Mouse (Mus musculus): ENCODE results near the gene Olfr513.
A peak's percentile ranks its signal among the peaks of the same experiment; 100 is the strongest.

Gene Olfr513

DNA sequence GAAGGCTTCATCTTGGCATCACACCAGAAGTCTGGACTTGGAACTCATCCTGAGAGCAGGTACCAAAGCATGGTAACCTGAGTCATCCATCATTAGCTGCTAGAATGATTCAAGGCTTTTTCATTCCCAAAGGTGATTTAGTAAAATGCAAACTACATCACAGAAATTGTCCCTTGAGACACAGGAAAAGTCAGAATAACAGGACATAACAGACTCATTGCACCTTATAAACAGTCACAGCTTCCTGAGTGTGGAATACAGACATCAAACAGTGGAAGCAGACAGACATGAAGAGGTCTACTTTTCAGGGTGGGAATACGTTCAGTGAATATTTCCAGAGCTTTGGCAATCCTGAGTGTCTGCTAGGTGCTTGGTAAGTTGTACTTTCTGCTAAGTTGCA, at the start of gene Olfr513:
Gene Olfr513, plus strand, starts transcription at position 301 of the 400 bp plus-strand sequence.
- no peak for DNase-seq (ENCODE audit: low read depth, low spot score)

DNA sequence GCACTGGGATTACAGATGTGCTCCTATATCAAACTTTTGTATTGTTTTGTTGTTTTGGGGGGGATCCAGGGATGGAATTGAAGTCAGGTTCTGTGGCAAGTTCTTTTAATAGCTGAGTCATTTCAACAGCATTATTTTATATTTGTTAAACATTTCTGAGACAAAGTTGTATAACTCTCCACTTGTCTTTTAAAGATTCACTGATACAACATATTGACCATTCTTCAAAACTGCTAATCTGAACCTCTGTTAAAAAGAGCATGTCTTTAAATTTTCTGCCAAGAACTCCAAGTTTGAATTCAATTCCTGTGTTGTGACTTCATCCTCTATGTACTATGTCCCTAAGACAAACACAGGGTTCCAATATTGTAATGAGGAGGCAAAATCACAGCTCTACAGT, 37.8 kb upstream of the Olfr513 start, which contains the start of gene Olfr512:
Gene Olfr512, plus strand, starts transcription at position 301 of the 400 bp plus-strand sequence.
- no peak for DNase-seq (ENCODE audit: low read depth, low spot score)

DNA sequence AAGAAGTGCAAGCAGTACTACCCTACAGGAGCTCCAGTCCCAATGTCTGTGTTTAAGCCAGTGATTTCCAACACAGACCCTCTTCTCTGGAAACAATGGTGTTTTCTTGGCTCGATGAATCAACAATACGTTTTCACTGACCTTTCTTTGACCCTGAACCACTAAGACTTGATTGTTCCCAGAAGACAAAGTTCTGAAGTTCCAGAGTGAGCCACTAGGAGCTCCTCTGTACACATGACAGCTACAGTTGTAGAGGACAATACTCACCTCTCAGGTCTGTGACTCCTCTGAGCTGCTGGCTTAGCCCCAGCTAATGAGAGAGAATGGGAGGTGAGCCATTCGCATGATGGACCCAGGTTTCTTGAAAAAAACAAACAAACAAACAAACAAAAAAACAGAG, 9.6 kb downstream of the Olfr513 start:
- no peak for DNase-seq (ENCODE audit: low read depth, low spot score)

DNA sequence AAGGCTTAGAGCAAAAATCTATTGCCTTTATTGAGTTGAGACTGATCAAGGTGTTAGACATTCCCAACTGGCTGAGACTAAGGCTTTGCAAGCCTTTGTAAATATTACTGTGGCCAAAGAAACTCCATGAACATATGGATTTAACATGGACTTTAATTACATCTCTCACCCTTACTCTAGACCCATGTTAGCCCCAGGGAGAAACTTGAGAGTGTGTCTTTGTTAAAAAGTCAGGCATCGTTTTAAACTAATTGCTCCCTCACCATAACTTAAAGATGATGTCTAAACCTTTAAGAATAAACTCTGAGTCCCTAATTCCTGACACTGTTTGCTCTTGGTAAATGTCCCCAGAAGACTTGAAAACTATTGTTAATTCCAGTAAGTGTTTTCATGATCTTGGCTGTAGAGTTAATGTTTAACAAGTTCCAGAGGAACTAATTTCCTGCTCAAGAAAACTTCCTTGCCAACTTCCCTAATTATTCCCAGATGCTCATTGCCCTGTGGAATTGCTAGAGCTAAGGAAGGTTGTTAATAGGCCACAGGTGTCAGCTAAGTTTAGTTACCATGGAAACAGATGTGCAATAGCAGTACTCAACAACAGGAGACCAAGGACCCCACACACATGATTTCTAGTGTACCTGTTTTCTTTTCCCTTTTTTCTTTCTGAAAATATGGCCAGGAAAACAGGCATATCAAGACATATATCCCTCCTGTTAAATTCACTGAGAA, 46.6 kb downstream of the Olfr513 start:
- DNase-seq (ENCODE audit: low read depth, low spot score), result peak; percentile 54

Data from skeletal muscle tissue, adult 2 months (tissue).